Mouse (Mus musculus) lung, adult 2 months (tissue): ENCODE results near the gene Il25.

Source experiments
- CTCF ChIP-seq: fragments of 200-500 bp; IDR thresholded peaks from 2 replicates; pipeline ENCODE4 v1.5.1; 2011; ENCODE audit warnings: mild to moderate bottlenecking, low read length, control low read depth; ENCODE audit not compliant: insufficient read depth
- POLR2A ChIP-seq: fragments of 200-500 bp; IDR thresholded peaks from 2 replicates; pipeline ENCODE4 v1.6.1; 2011; ENCODE audit warnings: low read depth, mild to moderate bottlenecking, control low read depth, low read length, borderline replicate concordance; ENCODE audit errors: extremely low read depth

DNA sequence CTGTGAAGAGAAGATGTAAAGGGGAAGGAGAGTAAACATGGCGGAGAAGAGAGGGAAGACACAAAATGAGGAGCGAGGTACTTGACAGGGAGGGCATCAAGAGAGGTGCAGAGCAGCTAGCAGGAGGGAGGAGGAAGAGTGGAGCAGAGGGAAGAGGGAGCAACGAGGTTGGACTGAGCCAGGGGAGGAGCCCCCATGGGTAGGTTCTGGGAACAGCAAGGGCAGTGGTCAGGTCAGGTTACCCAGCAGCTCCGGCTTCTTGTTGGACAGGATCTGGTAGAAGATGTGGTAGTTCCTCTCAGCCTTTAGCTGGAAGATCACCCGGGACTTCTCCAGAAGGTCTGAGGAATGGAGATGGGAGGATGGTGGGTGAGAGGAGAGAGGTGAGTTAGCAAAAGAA lies 29.0 kb downstream of the Il25 start:
- no peak for TF ChIP-seq CTCF
- no peak for TF ChIP-seq POLR2A
